Mouse (Mus musculus) ES-Bruce4 (cell line): ENCODE data around the gene Gm19684.
"Not testable (repeated sequence)": the region's sequence is repeated elsewhere in the genome, so short reads cannot be mapped to it uniquely, and the experiment has no call there.

Source experiments
- CTCF ChIP-seq: IDR thresholded peaks from one replicate; pipeline ENCODE4 v1.8.1; 2011; ENCODE audit warnings: low read depth, low read length
- POLR2A ChIP-seq: IDR thresholded peaks from one replicate; pipeline ENCODE4 v1.8.1; 2011; ENCODE audit warnings: low read length; ENCODE audit not compliant: insufficient read depth

DNA sequence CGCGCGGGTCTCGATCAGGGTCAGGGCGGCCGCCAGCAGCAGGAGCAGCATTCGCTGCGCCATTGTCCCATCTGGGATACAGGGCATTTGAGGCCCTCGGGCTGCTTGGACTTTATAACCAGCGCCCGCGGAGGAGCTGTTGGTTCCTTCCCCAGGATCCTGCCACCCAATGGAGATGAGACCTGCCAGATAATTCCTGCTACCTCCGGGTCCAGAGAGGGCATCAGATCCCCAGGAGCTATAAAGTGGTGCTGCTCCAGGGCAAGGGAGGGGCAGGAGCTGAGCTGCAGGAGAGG, 24.3 kb downstream of the Gm19684 start:
- not testable (repeated sequence) for TF ChIP-seq CTCF, POLR2A
